Mouse (Mus musculus) olfactory bulb, adult 2 months (tissue): Measurements from ENCODE around the gene Slc37a4.

Experiments
- CTCF ChIP-seq: fragments of 200-500 bp; IDR thresholded peaks from 2 replicates; pipeline ENCODE4 v1.5.1; 2012; ENCODE audit warnings: low read depth, mild to moderate bottlenecking, low read length, moderate library complexity; ENCODE audit not compliant: insufficient read depth
- POLR2A ChIP-seq: fragments of 200-500 bp; IDR thresholded peaks from 2 replicates; pipeline ENCODE4 v1.6.1; 2012; ENCODE audit warnings: mild to moderate bottlenecking, low read depth, low read length, moderate library complexity; ENCODE audit not compliant: insufficient read depth

GRCm38 (mm10) chr9:44401081-44401480, 4.4 kb downstream of the Slc37a4 start:
- TF ChIP-seq POLR2A = no peak
- no peak for TF ChIP-seq CTCF
